Mouse (Mus musculus): ENCODE measurements around the gene Nutf2-ps1.

DNA sequence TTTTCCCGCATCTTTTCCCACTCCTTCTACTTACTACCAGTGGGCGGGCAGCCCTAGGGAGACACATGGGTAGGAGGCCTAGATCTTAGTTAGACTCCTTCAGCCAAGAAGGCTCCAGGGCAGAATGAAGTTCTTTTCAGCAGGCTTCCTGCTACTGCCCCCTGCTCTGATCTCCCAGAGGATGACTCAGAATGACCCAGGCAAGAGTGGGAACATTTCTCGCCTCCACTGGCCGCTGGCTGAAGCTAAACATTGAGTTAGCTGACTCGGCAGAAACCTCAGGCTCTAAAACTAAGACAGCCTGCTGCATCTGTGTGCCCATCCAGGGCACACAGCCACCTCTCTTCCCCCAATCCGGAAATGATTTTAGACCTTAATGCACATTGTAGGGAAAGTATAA lies 36.1 kb downstream of the Nutf2-ps1 start:
- TF ChIP-seq POLR2A (IDR thresholded peaks at IDR 0.05; ENCODE audit: low read depth, low read length) (no peak), CTCF (IDR thresholded peaks at IDR 0.05; ENCODE audit: extremely low read depth, insufficient read length, insufficient replicate concordance, low read depth, low read length) (no peak)

Measured in small intestine, adult 2 months (tissue).